Mouse (Mus musculus) retina, postnatal 1 day (tissue): Measurements from ENCODE around the gene Ppp1r12a.

ENCODE experiments used
- DNase-seq: peaks from one replicate; pipeline ENCODE4 v3.0.0-alpha.2; 2012

Gene Ppp1r12a

DNA sequence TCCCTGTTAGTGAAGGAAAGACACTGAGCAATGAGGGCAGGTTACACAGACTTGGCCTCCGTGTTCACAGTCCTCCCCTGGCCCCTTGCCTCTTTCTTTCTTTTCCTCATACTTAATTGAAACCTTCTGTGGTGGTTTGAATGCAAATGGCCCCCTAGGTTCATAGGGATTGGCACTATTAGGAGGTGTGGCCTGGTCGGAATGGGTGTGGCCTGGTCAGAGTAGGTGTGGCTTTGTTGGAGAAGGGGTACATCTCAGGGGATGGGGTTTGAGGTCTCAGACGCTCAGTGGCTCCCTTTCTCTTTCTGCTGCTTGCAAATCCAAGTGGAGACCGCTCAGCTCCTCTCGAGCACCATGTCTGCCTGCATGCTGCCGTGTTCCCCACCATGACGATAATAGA, 132.8 kb downstream of the Ppp1r12a start:
- no peak for DNase-seq

- DNase-seq: no peak
Measured at GRCm38 (mm10) chr10:108296446-108296845, 134.5 kb downstream of the Ppp1r12a start.

DNA sequence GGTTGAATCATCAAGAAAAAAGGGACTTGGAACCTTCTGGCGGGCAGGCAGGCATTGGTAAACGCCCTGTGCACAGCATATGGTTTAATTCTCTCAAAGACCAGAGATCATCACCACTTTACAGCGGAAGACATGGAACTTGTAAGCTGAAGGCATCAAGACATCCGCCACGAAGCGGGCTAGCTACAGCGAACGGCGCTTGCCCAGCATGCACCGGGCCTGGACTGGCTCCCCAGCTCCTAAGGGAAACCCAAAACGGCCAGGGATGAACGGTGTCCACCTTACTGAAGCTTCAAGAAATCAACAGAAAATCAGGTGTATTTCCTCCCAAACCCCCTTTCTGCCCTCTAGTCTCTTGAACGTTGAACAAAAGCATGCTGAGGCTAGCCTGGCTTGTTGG, 136.3 kb downstream of the Ppp1r12a start:
- DNase-seq: no peak

GRCm38 (mm10) chr10:108298841-108299545, 137.0 kb downstream of the Ppp1r12a start:
- DNase-seq: no peak

DNA sequence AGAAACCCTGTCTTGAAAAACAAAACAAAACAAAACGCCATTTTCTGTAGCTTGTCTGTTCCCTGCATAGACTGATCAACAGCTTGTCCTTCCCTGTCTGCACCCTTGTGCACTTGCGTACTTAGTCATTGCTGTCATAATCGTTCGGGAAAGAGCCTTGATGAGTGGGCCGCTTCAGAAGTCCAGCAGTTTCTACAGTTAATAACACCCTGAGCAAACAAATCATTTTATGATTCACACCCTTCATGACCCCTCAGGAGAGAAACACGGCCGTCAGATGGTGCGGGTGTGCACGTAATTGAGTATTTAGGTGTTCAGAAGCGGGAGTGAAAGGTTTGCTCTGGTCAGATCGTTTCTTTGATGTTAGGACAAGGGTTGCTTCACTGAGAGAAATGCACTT, 137.8 kb downstream of the Ppp1r12a start:
- no peak for DNase-seq

DNA sequence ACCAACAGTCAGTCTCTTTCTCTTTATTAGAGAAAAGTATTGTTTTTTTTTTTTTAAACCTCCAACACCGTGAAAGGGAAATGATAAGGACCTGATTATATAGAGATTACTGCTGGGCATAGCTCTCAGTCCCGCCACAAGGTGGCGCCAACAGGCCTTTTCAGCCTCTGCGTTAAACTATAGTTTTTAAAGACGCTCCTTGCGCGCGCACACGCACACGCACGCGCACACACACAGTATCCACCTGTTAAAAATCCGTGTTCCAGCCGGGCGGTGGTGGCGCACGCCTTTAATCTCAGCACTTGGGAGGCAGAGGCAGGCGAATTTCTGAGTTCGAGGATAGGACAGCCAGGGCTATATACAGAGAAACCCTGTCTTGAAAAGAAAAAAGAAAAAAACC, 138.8 kb downstream of the Ppp1r12a start:
- DNase-seq: peak; percentile 85

DNA sequence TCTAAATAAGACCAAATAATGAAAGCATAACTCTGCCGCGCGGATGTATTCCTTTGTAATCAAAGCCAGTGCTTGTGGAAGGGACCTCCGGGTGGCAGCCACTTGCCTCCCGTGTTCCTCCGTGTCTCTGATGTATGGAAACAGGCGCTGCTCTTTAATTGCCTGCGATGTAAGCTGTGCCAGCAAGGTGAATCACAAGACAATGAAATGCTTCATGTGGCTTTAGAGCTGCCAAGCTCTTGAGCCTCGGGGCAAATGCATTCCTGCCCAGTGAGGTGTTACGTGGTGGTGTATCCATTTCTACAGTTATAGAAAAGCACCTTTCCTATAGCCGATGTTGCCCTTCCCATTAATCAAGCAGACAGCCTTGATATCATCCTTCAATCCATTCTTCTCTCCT, 145.8 kb downstream of the Ppp1r12a start:
- DNase-seq: no peak

DNA sequence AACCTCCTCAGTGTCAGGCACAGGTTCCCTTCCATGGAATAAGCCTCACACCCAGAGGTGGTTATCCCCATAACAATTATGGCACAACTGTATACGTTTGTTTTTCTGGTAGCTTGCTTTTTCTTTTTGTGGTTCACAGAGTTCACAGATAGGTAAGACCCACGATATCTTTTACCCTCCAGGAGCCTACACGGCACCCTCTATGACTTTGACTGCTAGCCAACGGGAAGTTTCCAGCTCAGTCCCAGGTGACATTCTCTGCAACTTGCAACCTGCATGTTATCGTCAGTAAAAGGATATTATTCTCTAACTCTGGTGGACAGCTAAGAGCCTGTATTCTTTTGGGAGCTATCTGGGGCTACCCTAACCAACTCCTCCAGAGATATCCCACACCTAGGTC, 148.2 kb downstream of the Ppp1r12a start:
- no peak for DNase-seq

- DNase-seq: no peak
Measured at GRCm38 (mm10) chr10:108311396-108311795, 149.4 kb downstream of the Ppp1r12a start.

DNA sequence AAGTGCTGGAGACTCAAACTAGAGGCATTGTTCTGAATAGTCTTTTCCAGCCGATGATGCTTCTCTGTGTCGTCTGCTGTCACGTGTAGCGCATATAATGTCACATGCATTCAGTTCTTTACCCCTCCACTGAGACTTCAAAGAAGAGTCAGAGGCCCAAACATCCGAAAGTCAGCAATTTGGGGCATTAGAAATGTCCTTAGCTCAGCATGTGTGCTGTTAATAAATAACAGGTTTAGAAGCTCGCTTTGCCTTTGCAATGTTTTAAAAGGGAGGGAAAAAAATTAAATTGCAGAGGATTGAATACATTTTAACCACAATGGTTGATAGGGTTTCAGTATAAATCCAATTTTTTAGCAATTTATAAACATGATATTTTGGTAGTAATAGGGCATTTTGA, 151.9 kb downstream of the Ppp1r12a start:
- DNase-seq: no peak

DNA sequence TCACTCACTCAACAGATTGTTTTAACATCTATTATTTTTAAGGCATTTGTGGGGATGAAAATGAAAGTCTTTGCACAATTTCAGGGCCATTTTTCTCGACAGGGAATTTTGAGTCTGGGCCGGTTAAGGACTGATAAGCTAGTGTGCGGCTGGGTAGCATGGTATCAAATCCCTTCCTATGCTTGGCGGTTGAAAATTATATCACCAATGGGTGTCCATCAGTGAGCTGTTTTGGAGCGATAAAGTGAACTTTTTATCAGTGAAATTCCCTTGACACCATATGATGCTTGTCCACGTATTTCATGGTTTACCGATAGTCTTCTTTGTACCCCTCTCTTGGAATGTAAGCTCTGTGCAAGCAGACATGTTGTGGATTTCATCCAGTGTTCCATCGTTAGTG, 152.4 kb downstream of the Ppp1r12a start:
- DNase-seq: no peak

DNA sequence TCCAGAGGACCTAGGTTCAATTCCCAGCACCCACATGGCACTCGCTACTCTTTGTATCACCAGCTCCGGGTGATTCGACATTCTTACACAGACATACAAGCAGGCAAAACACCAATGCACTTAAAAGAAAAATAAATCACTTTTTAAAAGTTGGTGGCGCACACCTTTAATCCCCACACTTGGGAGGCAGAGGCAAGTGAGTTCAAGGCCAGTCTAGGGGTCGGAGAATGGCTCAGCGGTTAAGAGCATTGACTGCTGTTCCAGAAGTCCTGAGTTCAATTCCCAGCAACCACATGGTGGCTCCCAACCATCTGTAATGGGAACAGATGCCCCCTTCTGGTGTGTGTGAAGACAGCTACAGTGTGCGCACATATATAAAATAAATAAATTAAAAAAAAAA, 153.2 kb downstream of the Ppp1r12a start:
- DNase-seq: no peak

- DNase-seq: no peak
Measured at GRCm38 (mm10) chr10:108328356-108328755, 166.4 kb downstream of the Ppp1r12a start.

- DNase-seq: no peak
Measured at GRCm38 (mm10) chr10:108328983-108329382, 167.0 kb downstream of the Ppp1r12a start.

DNA sequence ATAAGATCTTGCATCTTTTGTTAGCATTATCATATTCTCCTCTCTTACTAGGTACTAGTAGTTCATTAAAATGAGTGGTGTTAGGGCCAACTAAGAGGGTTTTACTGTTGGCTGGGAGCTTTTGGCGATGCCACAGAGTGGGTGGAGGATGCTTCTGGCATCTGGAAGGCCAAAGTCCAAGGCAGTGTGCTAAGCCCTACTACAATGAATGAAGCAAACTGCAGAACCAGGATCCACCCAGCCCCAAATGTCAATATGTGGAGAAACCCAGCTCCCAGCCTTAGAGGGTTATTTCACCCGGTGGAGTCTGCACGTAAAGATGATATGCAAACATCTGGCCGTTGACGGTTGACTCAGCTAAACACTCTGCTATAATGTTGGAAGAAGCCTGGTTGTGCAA, 167.8 kb downstream of the Ppp1r12a start:
- no peak for DNase-seq

GRCm38 (mm10) chr10:108330964-108331363, 169.0 kb downstream of the Ppp1r12a start:
- DNase-seq: peak; percentile 24

DNA sequence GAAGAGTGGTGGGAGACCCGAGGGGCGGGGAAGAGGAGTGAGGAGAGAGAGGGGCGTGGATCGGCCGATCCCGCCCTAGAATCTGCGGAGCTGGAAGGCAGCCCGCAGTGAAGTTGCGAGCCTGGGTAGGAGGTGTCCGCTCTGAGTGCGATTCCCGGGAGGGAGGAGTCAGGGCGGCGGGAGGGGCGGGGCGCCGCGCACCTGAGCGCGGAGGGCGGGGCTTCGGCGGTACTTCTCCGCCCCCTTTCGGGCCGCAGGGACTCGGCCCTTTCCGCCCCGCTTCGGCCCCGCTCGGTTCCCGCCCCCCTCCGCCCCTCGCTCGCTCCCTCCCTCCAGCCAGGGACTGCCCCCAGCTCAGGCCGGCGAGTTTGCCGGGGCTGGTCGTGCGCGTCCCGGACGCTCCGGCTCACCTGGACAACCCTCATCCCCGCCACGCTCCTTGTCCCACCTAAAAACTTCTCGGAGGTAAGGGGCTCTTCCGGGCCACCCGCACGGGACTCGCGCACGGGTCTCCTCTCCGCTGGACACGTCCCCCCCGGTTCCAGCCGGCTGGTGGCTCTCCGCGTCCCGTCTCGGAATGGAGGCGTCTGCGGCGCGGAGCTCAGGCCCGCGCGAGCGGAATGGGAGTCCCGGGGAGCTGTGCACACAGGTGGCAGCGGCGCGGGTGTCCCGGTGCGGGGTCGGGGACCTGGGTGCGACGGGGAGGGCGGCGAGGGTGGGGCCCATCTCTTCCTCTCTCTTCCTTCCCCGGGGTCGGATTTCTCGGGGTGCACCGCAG, 170.0 kb downstream of the Ppp1r12a start, which contains the start of gene Pawr:
TSS of gene Pawr (plus strand) at position 338 of the 778 bp plus-strand sequence.
- DNase-seq: peak; percentile 88

GRCm38 (mm10) chr10:108332571-108333541, 170.9 kb downstream of the Ppp1r12a start:
- peak; percentile 83 for DNase-seq

DNA sequence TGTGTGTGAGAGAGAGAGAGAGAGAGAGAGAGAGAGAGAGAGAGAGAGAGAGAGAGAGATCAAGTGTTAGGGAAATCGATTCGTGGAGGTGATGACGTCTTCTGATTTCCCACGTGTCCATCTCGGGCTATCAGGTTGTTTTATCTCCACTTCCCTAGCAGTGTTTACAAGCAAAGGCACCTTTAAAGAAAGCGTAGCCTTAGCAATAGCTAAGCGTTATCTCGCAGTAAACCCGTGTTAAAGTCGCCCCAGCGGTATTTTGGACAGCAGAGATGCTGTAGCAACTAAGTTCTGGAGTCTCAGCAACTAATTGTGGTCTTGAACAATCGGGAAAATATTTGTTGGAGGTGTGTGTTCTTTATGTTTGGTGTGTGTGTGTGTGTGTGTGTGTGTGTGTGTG, 171.6 kb downstream of the Ppp1r12a start:
- DNase-seq: no peak
